Mouse (Mus musculus): ENCODE measurements around the gene Lrmp. TPM values are rescaled to one million over a fixed set of nuclear protein-coding genes. Genes with fewer than 3 reads are reported as not detected.
"Not testable (repeated sequence)": the region's sequence is repeated elsewhere in the genome, so short reads cannot be mapped to it uniquely, and the experiment has no call there.

The Lrmp gene
- polyA plus RNA-seq, 1 experiment from 2014 or later, result 14.5 TPM

DNA sequence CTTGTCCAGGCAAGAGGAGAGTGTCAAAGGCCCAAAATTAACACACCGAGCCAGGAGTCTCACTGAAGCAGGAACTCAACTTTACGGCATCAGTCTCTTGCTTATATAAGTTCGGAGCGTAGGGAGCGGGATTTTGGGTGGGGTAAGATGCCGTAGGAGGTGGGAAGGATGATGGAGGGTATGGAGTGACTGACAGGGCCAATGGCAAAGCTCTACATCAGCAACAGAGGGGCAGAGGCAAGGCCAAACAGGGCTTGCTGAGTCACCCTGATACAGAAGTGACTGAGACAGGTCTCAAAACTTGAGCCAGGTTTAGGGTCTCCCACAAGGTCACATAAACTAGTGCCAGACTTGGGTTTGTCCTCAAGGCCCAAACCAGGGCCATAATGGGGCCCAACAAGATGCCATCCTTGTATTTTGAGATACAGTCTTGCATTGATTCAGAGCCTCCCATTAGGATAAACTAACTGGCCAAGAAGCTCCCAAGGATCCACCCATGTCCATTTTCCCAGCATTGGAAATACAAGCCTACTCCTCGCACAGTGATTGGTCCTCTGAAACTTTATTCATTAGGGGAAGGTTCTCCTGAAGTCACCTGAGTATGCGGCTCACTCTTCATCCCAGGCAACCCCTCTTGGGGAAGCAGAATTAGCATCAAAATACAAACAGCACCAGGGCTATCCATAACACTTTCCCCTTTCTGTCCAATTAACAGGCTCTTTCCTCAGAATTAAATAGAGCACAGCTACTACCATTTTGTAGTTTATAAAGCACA lies 30.9 kb upstream of the Lrmp start:
- WGBS (ENCODE audit: insufficient replicate concordance), result 75% methylated on average over 8 of the region's 8 CpGs

DNA sequence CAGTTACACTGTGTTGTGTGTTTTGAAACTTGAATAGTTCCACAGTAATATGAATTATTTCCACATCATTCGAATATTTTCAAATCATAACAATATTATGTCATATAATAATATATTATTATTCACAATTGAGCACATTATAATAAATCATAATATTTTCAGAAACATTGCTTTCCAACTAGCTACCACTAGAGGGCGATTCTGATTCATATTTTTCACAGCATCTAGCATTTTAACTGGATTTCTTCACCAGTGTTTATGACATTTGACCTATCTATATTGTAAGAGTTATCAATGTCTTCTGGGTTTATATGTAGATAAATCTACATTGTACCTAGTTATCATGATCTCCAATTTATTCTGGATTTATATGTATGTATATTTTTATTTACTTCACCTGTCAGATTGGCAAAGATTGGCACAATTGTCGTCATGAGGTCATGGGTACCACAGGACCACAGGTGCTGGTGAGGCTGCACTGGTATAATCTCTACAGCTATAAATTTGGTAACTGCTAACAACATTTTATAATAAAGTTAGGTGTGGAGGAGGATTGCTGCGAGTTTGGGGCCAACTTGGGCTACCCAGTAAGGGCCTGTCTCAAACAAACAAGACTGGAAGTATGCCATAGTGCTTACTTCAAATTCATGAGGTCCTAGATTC lies 26.9 kb upstream of the Lrmp start:
- no peak overlapping the region for H3K4me3 ChIP-seq (replicated peaks)
- WGBS (ENCODE audit: insufficient replicate concordance), result 32% methylated on average over 4 of the region's 4 CpGs
- no peak overlapping the region for H3K27ac ChIP-seq (replicated peaks)
- peaks cover 3% of the 10 kb centered on the region; the same call in 1 of the 2 replicates for H3K4me1 ChIP-seq (replicated peaks)
- H3K36me3 ChIP-seq (replicated peaks), result no peaks in the 10 kb centered on the region
- H3K9me3 ChIP-seq (replicated peaks), result no peaks in the 10 kb centered on the region
- H3K9ac ChIP-seq, result no peak overlapping the region
- H3K27me3 ChIP-seq, result no peaks in the 10 kb centered on the region
- no peak for ATAC-seq (ENCODE audit: insufficient read depth)
- H3K4me2 ChIP-seq, result no peak overlapping the region

More for the DNA sequence above, 30.9 kb upstream of the Lrmp start:
- H3K9me3 ChIP-seq (replicated peaks), result no peaks in the 10 kb centered on the region
- H3K27me3 ChIP-seq, result no peaks in the 10 kb centered on the region
- no peak overlapping the region for H3K9ac ChIP-seq
- H3K4me2 ChIP-seq, result no peak overlapping the region
- no peak for ATAC-seq (ENCODE audit: insufficient read depth)
- peaks cover 3% of the 10 kb centered on the region; the same call in 1 of the 2 replicates for H3K4me1 ChIP-seq (replicated peaks)
- no peak overlapping the region for H3K27ac ChIP-seq (replicated peaks)
- no peak overlapping the region for H3K4me3 ChIP-seq (replicated peaks)
- H3K36me3 ChIP-seq (replicated peaks), result no peaks in the 10 kb centered on the region

DNA sequence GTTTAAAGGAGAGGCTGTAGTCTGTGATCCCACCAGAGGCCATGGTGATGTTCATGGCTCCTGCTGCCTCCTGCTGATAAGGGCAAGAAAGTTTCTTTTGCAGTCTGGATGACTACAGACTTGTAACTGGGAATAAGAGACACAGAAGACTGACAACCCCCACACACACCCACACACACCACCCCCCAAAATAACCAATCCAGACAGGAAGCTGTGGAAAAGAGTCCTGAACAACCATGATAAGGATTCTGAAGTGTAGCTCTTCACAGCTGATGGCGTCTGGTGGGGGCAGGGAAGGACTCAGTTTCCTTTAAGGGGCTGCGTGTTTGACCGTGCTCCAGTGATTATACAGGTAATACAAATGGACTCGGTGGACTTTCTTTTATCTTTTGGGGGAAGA lies 26.1 kb upstream of the Lrmp start:
- H3K4me1 ChIP-seq (replicated peaks), result peaks cover 3% of the 10 kb centered on the region; the same call in 1 of the 2 replicates
- H3K9me3 ChIP-seq (replicated peaks), result no peaks in the 10 kb centered on the region
- H3K9ac ChIP-seq, result no peak overlapping the region
- WGBS (ENCODE audit: insufficient replicate concordance), result 10% methylated on average over 4 of the region's 4 CpGs
- no peaks in the 10 kb centered on the region for H3K27me3 ChIP-seq
- H3K4me3 ChIP-seq (replicated peaks), result no peak overlapping the region
- H3K27ac ChIP-seq (replicated peaks), result no peak overlapping the region
- H3K36me3 ChIP-seq (replicated peaks), result no peaks in the 10 kb centered on the region
- no peak for ATAC-seq (ENCODE audit: insufficient read depth)
- H3K4me2 ChIP-seq, result no peak overlapping the region

DNA sequence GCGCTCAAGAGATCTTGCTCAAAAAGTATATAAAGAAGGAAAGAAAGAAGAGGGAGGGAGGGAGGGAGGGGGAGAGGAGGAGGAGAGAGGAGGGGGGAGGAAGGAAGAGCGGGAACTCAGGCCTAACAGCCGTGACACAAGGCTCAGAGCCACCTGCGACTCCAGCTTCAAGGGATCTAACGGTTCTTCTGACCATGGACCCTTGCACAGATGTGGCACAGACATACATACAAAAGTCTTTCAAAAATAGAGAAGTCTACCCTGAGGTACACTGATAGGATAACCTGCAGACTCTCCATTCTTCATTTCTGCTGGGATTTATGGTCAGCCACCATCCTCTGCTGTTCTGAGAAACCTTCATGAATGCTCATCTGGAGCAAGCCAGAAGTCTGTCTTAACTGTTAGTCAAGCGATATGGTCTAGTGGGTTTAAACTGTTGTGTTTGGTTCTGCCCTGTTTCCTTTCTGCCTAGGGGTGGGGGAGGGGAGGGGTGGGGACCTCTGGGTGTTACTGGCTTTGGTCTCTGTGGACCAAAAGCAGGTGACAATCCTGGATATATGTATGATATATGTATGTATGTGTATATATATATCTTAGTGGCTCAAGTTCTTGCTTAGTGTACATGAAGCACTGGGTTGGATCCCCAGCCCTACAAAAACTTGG lies 25.1 kb upstream of the Lrmp start:
- Histone ChIP-seq H3K4me2 (no peak overlapping the region), H3K4me3 (replicated peaks) (no peak overlapping the region), H3K4me1 (replicated peaks) (peaks cover 3% of the 10 kb centered on the region; the same call in 1 of the 2 replicates), H3K36me3 (replicated peaks) (no peaks in the 10 kb centered on the region), H3K9ac (no peak overlapping the region), H3K27me3 (no peaks in the 10 kb centered on the region), H3K27ac (replicated peaks) (no peak overlapping the region), H3K9me3 (replicated peaks) (no peaks in the 10 kb centered on the region)
- no peak for ATAC-seq (ENCODE audit: insufficient read depth)
- 24% methylated on average over 6 of the region's 6 CpGs for WGBS (ENCODE audit: insufficient replicate concordance)

DNA sequence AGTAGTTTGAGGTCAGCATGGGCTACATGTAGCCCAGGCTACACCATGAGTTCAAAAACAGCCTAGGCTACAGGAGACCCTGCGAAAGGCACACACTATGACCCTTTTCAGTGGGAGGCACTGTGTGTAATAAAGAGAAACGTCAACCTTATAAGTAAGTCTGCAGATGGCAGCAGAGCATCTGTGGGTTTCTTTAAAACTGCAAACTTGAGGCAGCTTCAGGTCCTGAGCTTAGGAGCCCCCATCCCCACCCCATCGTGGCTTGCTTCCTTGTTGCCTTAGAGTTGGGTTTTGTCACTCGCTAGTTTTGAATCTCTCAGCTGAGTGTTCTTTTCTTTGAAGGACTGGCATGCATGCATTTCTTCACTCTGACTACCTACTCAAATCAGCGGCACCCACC lies 24.5 kb upstream of the Lrmp start:
- Histone ChIP-seq H3K9me3 (replicated peaks) (no peaks in the 10 kb centered on the region), H3K4me2 (no peak overlapping the region), H3K27me3 (no peaks in the 10 kb centered on the region), H3K36me3 (replicated peaks) (no peaks in the 10 kb centered on the region), H3K4me3 (replicated peaks) (no peak overlapping the region), H3K9ac (no peak overlapping the region), H3K4me1 (replicated peaks) (peaks cover 3% of the 10 kb centered on the region; the same call in 1 of the 2 replicates), H3K27ac (replicated peaks) (no peak overlapping the region)
- ATAC-seq (ENCODE audit: insufficient read depth), result no peak
- 40% methylated on average over 5 of the region's 5 CpGs for WGBS (ENCODE audit: insufficient replicate concordance)

DNA sequence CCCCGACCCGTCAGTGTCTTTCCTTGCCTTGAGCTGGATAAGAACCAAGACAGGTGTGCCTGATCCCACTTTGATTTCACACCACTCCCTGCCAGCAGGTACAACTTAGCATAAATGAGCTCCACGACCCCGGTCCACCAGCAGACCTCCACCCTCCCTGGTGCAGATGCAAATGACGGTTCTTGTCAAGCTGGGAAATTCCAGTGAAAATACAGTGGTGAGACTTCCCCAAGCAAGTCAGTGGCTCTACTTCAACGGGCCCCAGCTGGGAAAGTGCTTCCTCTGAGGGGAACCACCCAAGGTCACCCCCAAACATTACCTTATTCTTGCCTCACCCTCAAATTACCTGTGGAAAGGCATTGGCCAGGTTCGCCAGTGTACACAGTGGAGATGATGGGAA lies 23.5 kb upstream of the Lrmp start:
- H3K4me3 ChIP-seq (replicated peaks), result no peak overlapping the region
- H3K36me3 ChIP-seq (replicated peaks), result no peaks in the 10 kb centered on the region
- WGBS (ENCODE audit: insufficient replicate concordance), result 52% methylated on average over 7 of the region's 7 CpGs

DNA sequence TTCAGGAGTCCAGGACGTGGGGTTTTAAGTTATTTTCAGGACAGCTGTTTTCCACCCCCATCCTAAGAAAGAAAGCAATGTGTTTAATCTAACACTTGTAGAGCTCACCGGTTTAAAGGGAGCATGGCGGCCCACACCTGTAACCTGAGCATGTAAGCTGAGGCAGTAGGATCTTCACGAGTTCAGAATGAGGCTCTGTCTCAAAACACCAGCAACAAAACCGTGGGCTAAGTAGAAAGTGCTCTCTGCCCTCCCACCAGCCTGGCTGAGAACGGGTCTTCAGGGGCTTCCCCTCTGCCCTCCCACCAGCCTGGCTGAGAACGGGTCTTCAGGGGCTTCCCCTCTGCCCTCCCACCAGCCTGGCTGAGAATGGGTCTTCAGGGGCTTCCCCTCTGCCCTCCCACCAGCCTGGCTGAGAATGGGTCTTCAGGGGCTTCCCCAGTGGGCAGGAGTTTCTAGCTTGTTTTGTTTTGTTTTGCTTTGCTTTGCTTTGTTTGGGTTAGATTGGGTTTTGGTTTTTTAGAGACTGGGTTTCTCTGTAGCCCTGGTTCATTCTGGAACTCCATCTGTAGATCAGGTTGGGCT lies 22.3 kb upstream of the Lrmp start:
- WGBS (ENCODE audit: insufficient replicate concordance), result 46% methylated on average over 7 of the region's 7 CpGs
- H3K4me2 ChIP-seq; H3K9ac ChIP-seq; H3K9me3 ChIP-seq (replicated peaks); ATAC-seq (ENCODE audit: insufficient read depth); H3K4me1 ChIP-seq (replicated peaks); H3K36me3 ChIP-seq (replicated peaks); H3K4me3 ChIP-seq (replicated peaks); H3K27ac ChIP-seq (replicated peaks); H3K27me3 ChIP-seq: not testable (repeated sequence)

More for the DNA sequence above, 23.5 kb upstream of the Lrmp start:
- no peaks in the 10 kb centered on the region for H3K9me3 ChIP-seq (replicated peaks)
- ATAC-seq (ENCODE audit: insufficient read depth), result no peak
- H3K27me3 ChIP-seq, result no peaks in the 10 kb centered on the region
- peaks cover 3% of the 10 kb centered on the region; the same call in 1 of the 2 replicates for H3K4me1 ChIP-seq (replicated peaks)
- H3K27ac ChIP-seq (replicated peaks), result no peak overlapping the region
- no peak overlapping the region for H3K4me2 ChIP-seq
- H3K9ac ChIP-seq, result no peak overlapping the region

DNA sequence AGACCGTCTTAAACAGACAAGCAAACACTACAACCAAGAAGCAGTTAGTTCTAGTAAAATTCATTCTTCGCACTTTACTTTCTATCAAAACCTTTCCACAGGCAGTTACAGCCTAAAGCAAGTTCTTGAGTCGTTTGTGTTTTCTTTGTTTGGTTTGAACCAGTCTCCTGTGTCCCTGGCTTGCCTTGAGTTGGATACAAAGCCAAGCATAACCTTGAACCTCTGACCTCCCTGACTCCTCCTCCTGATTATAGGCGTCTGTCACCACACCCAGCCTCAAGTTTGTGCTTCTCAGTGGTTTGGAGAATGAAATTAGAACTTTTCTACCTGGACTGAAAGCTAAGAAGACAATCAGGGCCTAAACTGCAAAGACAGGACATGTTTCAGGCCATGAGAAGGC lies 21.0 kb upstream of the Lrmp start:
- no peak overlapping the region for H3K27ac ChIP-seq (replicated peaks)
- H3K4me1 ChIP-seq (replicated peaks), result 0 out of 2 replicates have a peak, but pooled peaks cover 1% of the 10 kb centered on the region
- H3K9ac ChIP-seq, result no peak overlapping the region
- H3K27me3 ChIP-seq, result no peaks in the 10 kb centered on the region
- no peak overlapping the region for H3K4me3 ChIP-seq (replicated peaks)
- H3K9me3 ChIP-seq (replicated peaks), result no peaks in the 10 kb centered on the region
- no peaks in the 10 kb centered on the region for H3K36me3 ChIP-seq (replicated peaks)
- no peak overlapping the region for H3K4me2 ChIP-seq
- ATAC-seq (ENCODE audit: insufficient read depth), result no peak
- 59% methylated on average over 4 of the region's 4 CpGs for WGBS (ENCODE audit: insufficient replicate concordance)

DNA sequence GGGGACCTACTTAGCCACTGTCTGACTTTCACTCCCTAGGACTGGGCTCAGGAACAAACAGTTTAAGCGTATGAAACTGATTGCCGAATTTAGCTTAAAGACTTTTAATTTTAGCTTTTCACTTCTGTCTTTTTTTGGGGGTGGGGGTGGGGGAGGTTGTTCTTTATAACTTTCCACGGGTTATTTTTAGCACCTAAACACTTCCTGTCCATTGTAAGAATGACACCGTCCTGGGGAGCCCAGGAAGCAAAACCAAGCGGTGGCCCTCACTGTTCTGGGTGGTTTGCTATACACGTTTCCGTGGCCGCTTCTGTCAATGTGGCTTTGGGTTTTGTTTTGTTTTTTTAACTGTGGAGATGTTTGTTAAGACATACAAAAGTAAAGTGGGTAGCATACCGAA lies 14.5 kb upstream of the Lrmp start:
- ATAC-seq (ENCODE audit: insufficient read depth), result no peak
- H3K4me3 ChIP-seq (replicated peaks), result no peak overlapping the region
- no peaks in the 10 kb centered on the region for H3K27me3 ChIP-seq
- no peak overlapping the region for H3K4me2 ChIP-seq
- H3K27ac ChIP-seq (replicated peaks), result no peak overlapping the region
- WGBS (ENCODE audit: insufficient replicate concordance), result 21% methylated on average over 9 of the region's 9 CpGs
- H3K9me3 ChIP-seq (replicated peaks), result no peaks in the 10 kb centered on the region
- no peaks in the 10 kb centered on the region for H3K36me3 ChIP-seq (replicated peaks)
- no peaks in the 10 kb centered on the region; the same call in 1 of the 2 replicates for H3K4me1 ChIP-seq (replicated peaks)
- no peak overlapping the region for H3K9ac ChIP-seq

DNA sequence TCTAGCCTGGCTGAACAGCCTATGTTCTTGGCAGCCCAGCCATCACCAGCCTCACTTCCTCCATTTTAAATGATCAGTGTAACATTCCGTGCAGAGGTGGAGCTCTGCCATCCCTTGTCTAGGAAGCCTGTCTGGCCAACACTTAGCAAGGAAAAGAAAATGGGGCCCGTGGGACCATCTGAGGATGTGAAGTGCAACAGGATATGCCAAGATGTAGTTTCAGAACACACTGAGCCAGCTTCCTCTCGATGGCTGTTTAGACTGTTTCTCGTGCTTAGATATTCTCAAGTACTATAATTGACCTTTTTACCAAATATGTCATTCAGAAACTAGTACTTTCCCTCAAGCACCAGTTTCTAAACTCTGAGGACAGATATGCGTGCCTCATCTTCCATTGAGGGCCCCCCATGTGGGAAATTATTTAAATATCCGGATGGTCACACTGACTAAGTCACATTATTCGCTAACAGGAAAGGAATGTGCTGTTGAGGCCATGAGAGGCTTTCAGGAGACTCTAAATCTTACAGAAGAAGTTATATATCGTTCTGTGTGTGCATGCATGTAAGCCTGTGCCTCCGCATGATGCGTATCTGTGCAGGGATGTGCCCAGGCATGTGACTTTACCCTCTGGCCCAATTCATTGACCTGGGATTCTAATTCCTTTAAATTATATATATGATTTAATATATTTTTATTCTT lies 11.1 kb upstream of the Lrmp start:
- Histone ChIP-seq H3K4me1 (replicated peaks) (no peaks in the 10 kb centered on the region; the same call in 1 of the 2 replicates), H3K27me3 (no peaks in the 10 kb centered on the region), H3K4me3 (replicated peaks) (no peak overlapping the region), H3K36me3 (replicated peaks) (no peaks in the 10 kb centered on the region), H3K9ac (no peak overlapping the region), H3K4me2 (no peak overlapping the region), H3K9me3 (replicated peaks) (no peaks in the 10 kb centered on the region), H3K27ac (replicated peaks) (no peak overlapping the region)
- ATAC-seq (ENCODE audit: insufficient read depth), result no peak
- 65% methylated on average over 10 of the region's 10 CpGs for WGBS (ENCODE audit: insufficient replicate concordance)

All from liver, embryonic 15.5 days (tissue).